Mouse (Mus musculus) spleen, postnatal 10 days (tissue): Measurements from ENCODE around the gene Kcnk10.

ENCODE experiments used
- DNase-seq, 2 experiments: peaks; one replicate each; pipeline ENCODE4 v3.0.0; 2021 to 2022; ENCODE audit warnings: low spot score in 2 of 2

Kcnk10 gene

DNA sequence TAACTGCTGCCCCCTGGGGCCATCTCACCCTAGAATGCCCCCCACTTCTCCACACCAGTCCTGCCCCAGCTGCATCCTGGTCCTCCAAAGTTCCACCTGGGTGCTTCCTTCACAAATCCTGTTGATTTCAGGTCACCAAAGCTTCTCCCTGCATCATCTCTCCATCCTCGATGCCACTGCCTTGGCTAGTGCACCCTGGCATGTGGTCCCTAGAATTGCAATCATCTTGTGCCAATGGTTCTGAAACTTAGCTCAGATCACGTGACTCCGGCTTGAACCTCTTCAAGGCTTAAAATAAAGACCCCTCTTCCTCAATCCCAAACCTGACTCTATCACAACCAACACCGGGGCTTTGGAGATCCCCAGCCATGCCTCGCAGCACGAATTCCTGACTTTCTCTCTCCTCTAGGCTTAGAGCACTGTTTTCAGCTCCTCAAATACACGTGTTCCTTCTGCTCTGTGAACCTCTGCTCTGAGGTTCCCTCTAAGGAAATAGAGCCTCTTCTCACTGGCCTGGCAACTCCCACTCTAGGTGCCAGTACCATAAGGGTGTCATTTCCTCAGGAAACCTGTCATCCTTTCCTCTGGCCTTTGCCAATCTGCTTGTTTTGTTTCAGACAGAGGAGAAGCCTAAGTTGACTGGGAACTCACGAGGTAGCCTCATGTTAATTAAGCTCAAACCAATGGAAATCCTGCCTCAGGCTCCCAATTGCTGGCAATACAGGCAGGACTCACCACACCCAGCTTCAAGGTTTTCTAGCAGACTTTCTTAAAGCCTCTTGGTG lies 6.0 kb downstream of the Kcnk10 start:
- DNase-seq: no peak

GRCm38 (mm10) chr12:98569380-98569779 lies 8.7 kb downstream of the Kcnk10 start:
- DNase-seq: no peak

DNA sequence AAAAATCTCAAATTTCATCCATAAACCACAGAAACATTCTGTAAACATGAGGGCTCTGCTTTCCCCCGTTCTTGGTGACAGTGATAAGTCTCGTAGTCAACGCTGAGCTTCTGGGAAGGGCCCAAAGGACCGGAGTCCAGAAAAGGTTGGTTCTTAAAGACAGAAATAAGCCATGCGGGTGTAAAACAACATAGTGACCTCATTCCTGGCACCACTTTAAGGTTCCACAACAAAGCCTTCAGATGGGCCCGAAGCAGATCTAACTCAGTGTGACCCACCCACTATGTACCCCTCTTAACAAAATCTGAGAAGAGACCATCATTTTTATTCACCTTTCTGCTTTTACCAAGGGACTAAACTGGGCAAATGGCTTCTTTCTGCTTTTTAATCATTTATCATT lies 10.2 kb downstream of the Kcnk10 start:
- DNase-seq: no peak

GRCm38 (mm10) chr12:98564383-98564782 lies 13.7 kb downstream of the Kcnk10 start:
- no peak for DNase-seq

- DNase-seq: no peak
Measured at GRCm38 (mm10) chr12:98563261-98563660, 14.8 kb downstream of the Kcnk10 start.

- DNase-seq: no peak
Measured at GRCm38 (mm10) chr12:98562341-98562977, 15.7 kb downstream of the Kcnk10 start.

DNA sequence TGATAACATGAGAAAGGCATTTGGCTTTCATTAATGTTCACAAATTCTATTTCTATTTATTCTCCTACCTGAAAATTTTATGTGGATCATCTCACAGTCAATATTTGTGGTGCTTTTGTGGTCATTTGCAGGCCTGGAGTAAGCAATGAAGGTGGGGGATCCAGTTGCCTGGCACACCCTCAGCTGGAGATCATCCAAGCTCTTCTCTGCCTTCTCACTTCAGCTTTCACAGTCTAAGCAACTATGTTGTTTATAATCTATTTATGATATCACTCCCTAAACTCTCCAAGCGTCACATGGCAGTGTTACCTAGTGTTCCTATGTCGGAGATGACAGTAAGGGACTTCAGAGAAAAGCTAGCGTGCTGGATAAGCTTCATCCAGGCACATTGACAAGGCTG lies 18.1 kb downstream of the Kcnk10 start:
- DNase-seq: no peak

DNA sequence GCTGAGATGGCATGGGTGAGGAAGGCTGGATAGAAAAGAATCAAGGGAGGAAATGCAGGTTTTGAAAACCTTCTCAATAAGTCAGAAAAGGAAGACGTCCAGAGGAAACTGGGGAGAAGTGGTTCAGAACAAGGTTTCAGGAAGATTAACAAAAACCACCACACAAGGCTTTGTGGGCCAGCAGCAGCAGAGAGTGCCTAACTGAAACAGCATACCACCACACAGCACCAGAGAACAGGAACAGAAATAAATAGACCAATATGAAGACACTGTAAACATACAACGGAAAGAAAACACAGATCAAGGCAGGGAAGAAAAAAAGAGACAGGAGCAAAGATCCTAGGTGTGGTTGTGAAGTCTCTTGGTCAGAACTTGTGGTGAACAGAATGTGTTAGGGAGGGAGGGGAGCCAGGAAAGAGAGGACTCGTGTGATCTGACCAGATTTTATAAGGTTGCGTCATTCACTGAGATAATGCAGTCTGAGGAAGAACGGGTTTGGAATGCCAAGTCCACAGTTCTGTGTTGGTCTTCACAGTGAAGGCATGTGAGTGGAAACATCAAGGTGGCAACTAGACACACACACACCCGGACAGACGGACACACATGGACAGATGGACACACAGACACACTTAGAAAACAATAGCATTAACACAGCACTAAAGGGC lies 21.0 kb downstream of the Kcnk10 start:
- no peak for DNase-seq

DNA sequence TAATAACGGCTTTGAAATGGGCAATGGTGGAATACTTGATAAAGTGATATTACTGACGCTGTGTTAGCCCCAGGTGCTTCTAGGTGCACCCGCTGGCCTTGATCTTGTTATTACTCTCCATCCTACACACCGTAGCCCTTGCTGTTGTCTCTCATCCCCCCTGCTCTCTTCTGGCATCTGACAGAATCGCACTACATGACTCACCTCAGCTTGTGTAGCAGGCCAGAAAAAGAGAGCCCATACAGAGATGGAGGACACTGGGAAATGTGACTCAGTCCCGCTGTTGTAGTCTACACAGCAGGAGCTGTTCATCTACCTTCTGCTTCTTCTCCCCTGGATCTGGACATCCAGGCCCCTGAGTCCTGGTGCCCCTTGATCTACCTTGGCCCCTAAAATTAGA lies 28.1 kb downstream of the Kcnk10 start:
- DNase-seq: no peak

- DNase-seq: no peak
Measured at GRCm38 (mm10) chr12:98548141-98548540, 30.0 kb downstream of the Kcnk10 start.

DNA sequence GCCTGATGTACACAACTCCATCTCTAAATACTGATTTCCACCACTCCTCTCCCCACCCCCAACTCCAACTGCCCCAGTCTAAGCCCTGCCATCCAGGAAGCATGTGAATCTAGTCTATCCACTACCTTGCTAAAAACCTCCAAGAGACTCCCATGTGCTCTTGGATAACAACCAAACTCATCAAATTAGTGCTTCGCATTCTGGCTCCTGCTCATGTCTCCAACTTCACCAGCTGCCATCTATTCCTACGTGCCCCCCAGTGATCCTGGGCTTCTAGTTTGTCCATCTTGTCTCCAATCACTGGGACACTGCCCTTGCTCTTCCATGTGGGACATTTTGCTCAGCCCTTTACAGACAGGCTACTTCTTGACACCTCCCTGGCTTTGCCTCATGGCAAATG lies 32.2 kb downstream of the Kcnk10 start:
- DNase-seq: no peak

- DNase-seq: no peak
Measured at GRCm38 (mm10) chr12:98545251-98545560, 32.9 kb downstream of the Kcnk10 start.

DNA sequence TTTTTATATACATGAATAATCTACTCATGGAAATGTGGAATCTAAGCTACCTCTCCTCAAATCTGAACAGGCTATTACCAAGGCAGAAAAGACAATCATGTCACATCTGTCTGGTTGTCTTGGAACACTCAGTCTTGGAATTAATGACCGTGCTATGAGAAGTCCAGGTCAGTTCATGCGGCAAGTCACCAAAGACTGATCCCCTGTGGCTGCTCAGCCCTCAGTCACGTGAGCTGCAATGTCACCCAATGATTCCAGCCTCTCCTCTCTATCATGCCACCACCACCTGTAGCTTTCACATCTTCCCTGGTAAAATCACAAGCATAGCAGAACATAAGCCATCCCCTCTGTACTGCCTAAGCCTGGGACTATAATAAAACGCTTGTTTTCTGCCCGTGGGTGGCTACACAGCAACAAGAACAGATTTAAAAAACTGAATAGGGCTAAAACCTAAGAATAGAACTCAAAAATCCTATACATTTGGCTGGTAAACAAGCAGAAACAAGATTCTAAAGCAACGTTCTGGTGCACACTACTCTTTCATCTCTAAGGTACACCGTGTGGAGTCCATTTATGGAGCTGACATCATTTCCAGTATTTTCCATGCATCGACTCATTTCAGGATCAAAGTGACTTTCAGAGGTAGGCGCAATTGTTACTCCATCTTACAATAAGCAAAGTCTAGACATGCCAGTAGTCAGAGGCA lies 33.4 kb downstream of the Kcnk10 start:
- no peak for DNase-seq

DNA sequence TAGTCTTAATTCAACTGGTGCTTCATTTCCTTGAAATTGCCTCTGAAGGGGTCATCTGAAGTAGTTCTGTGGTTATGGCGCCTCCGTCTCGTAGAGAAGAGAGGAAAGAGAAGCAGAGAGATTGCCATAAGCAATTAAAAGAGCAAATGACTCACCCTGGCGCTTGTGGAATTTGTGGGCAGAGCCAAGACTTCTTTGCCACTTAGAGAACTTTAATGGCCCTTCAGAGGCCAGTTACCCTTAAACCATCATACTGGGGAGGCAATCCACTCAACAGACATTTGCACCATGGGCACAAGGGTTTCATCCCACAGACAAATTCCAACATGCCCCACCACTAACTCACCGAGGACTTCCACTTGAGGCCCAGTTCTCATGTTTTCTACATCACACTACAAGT lies 41.4 kb downstream of the Kcnk10 start:
- no peak for DNase-seq

DNA sequence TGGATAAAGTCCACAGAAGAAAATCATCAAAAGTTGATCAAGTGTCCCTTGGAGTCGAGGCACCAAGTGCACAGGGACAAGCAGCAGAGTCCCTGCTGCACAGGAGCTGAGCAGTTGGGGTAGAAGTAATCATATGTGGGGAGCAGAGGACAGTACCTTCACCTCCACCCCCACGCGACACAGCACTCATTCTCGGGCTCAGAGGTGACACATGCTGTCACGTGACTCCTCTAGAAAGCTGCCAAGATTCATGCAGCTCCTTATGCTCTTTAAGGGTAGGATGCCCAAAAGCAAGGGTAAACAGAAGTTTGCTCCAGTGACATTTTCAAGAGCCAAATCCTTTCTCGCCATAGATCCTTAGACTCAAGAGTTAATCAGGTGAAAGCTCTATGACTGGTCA lies 42.1 kb downstream of the Kcnk10 start:
- no peak for DNase-seq

GRCm38 (mm10) chr12:98535494-98535901 lies 42.6 kb downstream of the Kcnk10 start:
- DNase-seq: no peak

DNA sequence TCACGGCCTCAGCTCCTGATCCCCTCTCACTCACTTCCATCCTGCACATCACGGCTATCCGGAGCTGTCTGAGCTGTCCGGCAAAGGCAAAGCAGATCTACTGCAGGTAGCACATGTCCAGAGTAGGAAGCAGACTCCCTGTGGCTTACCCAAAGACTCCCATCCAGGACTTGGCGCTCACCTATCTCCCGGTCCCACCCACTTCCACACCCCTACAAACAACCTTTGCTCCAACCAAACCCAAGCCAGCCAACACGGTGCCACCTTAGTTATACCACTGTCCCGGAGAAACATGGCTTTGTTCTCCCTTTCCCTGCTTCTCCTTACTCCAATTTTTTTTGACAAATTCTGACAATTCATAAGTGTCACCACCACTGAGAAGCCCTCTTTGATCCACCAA lies 49.5 kb downstream of the Kcnk10 start:
- no peak for DNase-seq

- DNase-seq: no peak
Measured at GRCm38 (mm10) chr12:98525361-98525760, 52.7 kb downstream of the Kcnk10 start.

DNA sequence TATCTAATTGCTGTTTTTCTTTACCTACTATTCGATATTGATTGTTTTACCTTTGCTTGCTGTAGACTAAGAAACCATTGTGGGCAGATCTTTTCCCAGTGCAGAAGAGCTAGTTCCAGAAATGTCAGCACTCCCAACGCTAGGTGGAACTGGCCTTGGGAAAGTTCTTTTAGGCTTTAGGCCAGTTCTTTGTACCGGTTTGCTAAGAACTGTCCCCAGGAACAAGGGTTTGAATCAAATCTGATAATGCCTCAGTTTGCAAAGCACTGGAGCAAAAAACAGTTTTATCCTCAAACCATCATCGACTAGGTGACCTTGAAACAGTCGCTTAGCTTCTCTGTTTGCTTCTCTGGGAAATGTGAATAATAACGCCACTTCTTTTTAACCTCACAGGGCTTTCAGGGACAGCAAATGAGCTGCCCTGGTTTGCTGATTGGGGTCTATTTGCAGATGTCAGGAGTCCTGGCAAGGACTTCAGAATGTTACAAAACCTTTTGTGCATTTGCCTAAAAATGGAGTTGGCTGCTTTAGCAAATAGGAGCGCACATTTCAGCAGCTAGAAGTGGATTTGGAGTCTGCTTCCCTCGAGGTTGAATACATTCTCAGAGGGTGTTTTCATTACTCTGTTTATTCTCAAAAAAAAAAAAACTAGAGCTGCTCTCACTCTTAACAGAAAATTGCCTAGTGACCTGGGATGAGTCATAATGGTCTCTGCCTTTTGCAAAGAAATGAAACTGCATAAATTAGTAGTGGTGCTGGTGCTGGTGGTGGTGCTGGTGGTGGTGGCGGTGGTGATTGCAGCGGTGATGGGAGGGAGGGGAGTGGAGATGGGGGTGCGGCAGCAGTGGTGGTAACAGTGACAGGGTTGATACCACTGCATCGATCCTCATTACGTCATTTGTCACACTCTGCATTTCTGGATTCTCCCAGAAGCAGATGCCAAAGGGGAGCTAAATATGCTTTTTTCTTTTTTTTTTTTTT lies 53.5 kb downstream of the Kcnk10 start:
- DNase-seq: no peak

- no peak for DNase-seq
Measured at GRCm38 (mm10) chr12:98521311-98521710, 56.8 kb downstream of the Kcnk10 start.

DNA sequence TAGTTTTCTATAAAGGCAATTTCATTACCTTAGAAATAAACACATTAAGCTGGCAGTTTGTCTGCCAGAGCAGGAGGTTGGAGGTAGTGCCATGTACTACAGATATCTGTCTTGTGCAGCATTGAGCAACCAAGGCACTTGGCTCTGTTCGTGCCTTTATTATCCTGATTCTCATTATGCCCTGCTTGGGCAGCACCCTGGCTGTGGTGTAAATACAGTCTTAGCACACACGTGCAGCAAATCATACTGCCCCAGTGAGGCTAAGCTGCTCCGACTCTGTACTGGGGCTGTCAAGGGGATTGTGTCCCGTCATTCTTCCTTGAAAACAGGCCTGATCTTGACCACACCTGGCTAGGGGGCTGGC lies 57.6 kb downstream of the Kcnk10 start:
- no peak for DNase-seq
